Mouse (Mus musculus): ENCODE results near the gene Cdc16. TPM values are rescaled to one million over a fixed set of nuclear protein-coding genes. Genes with fewer than 3 reads are reported as not detected.
"Not testable (repeated sequence)": the region's sequence is repeated elsewhere in the genome, so short reads cannot be mapped to it uniquely, and the experiment has no call there.

Cdc16 gene
- polyA plus RNA-seq (2012; rRNA removed), result 62.2 and 65.9 TPM in 2 replicates

- peak; percentile 89 for DNase-seq (ENCODE audit: low spot score)
Measured at GRCm38 (mm10) chr8:13756982-13757804, at the start of gene Cdc16. Cdc16 (plus strand) TSS chr8:13757676.

GRCm38 (mm10) chr8:13708514-13708913 is 49.0 kb upstream of the Cdc16 start:
- no peak for DNase-seq (ENCODE audit: low spot score)

GRCm38 (mm10) chr8:13718980-13719379 is 38.5 kb upstream of the Cdc16 start:
- DNase-seq (ENCODE audit: low spot score), result peak; percentile 1

GRCm38 (mm10) chr8:13725722-13726121 is 31.8 kb upstream of the Cdc16 start:
- DNase-seq (ENCODE audit: low spot score), result no peak

- DNase-seq (ENCODE audit: low spot score), result no peak
Measured at GRCm38 (mm10) chr8:13727469-13728094, 29.9 kb upstream of the Cdc16 start.

GRCm38 (mm10) chr8:13740323-13740770 is 17.1 kb upstream of the Cdc16 start:
- no peak for DNase-seq (ENCODE audit: low spot score)

- DNase-seq (ENCODE audit: low spot score), result no peak
Measured at GRCm38 (mm10) chr8:13740817-13741613, 16.5 kb upstream of the Cdc16 start.

GRCm38 (mm10) chr8:13746212-13746611 is 11.3 kb upstream of the Cdc16 start:
- not testable (repeated sequence) for DNase-seq (ENCODE audit: low spot score)

- no peak for DNase-seq (ENCODE audit: low spot score)
Measured at GRCm38 (mm10) chr8:13747626-13748025, 9.8 kb upstream of the Cdc16 start.

GRCm38 (mm10) chr8:13753680-13754079 is 3.8 kb upstream of the Cdc16 start:
- peak; percentile 40 for DNase-seq (ENCODE audit: low spot score)

- no peak for DNase-seq (ENCODE audit: low spot score)
Measured at GRCm38 (mm10) chr8:13756480-13756879, 996 bp upstream of the Cdc16 start.

GRCm38 (mm10) chr8:13757805-13758727 is 590 bp downstream of the Cdc16 start:
- DNase-seq (ENCODE audit: low spot score), result no peak

- DNase-seq (ENCODE audit: low spot score), result no peak
Measured at GRCm38 (mm10) chr8:13769206-13769605, 11.7 kb downstream of the Cdc16 start.

- DNase-seq (ENCODE audit: low spot score), result no peak
Measured at GRCm38 (mm10) chr8:13780536-13780935, 23.1 kb downstream of the Cdc16 start.

- DNase-seq (ENCODE audit: low spot score), result peak; percentile 81
Measured at GRCm38 (mm10) chr8:13785250-13785763, 27.8 kb downstream of the Cdc16 start, which contains the start of gene Upf3a. Upf3a (plus strand) TSS chr8:13785615.

GRCm38 (mm10) chr8:13785764-13786299 is 28.4 kb downstream of the Cdc16 start:
- DNase-seq (ENCODE audit: low spot score), result peak; percentile 97

- DNase-seq (ENCODE audit: low spot score), result no peak
Measured at GRCm38 (mm10) chr8:13789606-13790005, 32.1 kb downstream of the Cdc16 start.

- no peak for DNase-seq (ENCODE audit: low spot score)
Measured at GRCm38 (mm10) chr8:13793097-13793745, 35.7 kb downstream of the Cdc16 start.

GRCm38 (mm10) chr8:13793746-13794101 is 36.2 kb downstream of the Cdc16 start:
- DNase-seq (ENCODE audit: low spot score), result no peak

GRCm38 (mm10) chr8:13797676-13798075 is 40.2 kb downstream of the Cdc16 start:
- no peak for DNase-seq (ENCODE audit: low spot score)

Data from urinary bladder, adult 2 months (tissue).